Mouse (Mus musculus) CH12.LX (cell line): ENCODE results near the gene 3110021N24Rik. TPM values are rescaled to one million over a fixed set of nuclear protein-coding genes. Genes with fewer than 3 reads are reported as not detected.

Experiments
- DNase-seq: peaks from one replicate; pipeline ENCODE4 v3.0.0-alpha.2; 2013; ENCODE audit errors: extremely low read depth
- H3K27ac ChIP-seq: 2 replicates; pipeline ENCODE4 v1.5.1; 2012; ENCODE audit warnings: low read depth, mild to moderate bottlenecking, control low read depth, moderate library complexity; ENCODE audit not compliant: insufficient read depth
- H3K27me3 ChIP-seq: replicated peaks from 2 replicates; pipeline ENCODE3; 2012; ENCODE audit warnings: inconsistent platforms
- H3K36me3 ChIP-seq, 2 experiments: replicated peaks in 1 of 2; 2 replicates each; pipeline versions ENCODE3 to v1.6.1; 2012; ENCODE audit warnings: inconsistent platforms in 1 of 2, low read length in 1 of 2, mild to moderate bottlenecking in 1 of 2, mixed read lengths in 1 of 2, moderate library complexity in 1 of 2; ENCODE audit not compliant: control insufficient read depth in 1 of 2, insufficient read depth in 1 of 2
- H3K4me1 ChIP-seq, 2 experiments: 2 replicates each; pipeline ENCODE4 v1.6.1; 2012; ENCODE audit warnings: inconsistent platforms in 1 of 2, moderate library complexity in 1 of 2; ENCODE audit not compliant: insufficient read depth in 2 of 2, control insufficient read depth in 1 of 2
- H3K4me2 ChIP-seq: 2 replicates; pipeline ENCODE4 v1.6.1; 2012; ENCODE audit warnings: low read depth, mild to moderate bottlenecking, control low read depth; ENCODE audit not compliant: poor library complexity, insufficient read depth, severe bottlenecking
- H3K4me3 ChIP-seq, 3 experiments: fragments of 150-350 bp in 1 of 3; sonication (generic) in 1 of 3; replicated peaks in 1 of 3; 2 replicates each; pipeline versions ENCODE3 to v1.5.1; 2011 to 2012; ENCODE audit warnings: low read depth in 2 of 3, low read length in 2 of 3, mild to moderate bottlenecking in 2 of 3, moderate library complexity in 2 of 3, control low read depth in 1 of 3, improper control_type of control experiment in 1 of 3, inconsistent platforms in 1 of 3, mixed read lengths in 1 of 3; ENCODE audit not compliant: poor library complexity in 1 of 3
- H3K79me2 ChIP-seq: replicated peaks from 2 replicates; pipeline ENCODE4 v1.6.1; 2012; ENCODE audit warnings: mild to moderate bottlenecking, moderate library complexity; ENCODE audit not compliant: control insufficient read depth, poor library complexity, insufficient read depth, severe bottlenecking; ENCODE audit errors: extremely low read depth
- H3K9ac ChIP-seq: 2 replicates; pipeline ENCODE4 v1.6.1; 2012; ENCODE audit warnings: low read depth, mild to moderate bottlenecking, control low read depth, moderate library complexity; ENCODE audit not compliant: insufficient read depth
- H3K9me3 ChIP-seq: replicated peaks from 2 replicates; pipeline ENCODE3; 2012; ENCODE audit warnings: low read length, inconsistent platforms, mixed read lengths
- CHD1 ChIP-seq: IDR thresholded peaks from 2 replicates; pipeline ENCODE4 v1.6.1; 2012; ENCODE audit warnings: low read depth, low read length, improper control_type of control experiment, inconsistent platforms
- CHD2 ChIP-seq: IDR thresholded peaks from 2 replicates; pipeline ENCODE4 v1.6.1; 2011; ENCODE audit warnings: low read length, improper control_type of control experiment
- CTCF ChIP-seq, 2 experiments: IDR thresholded peaks in 1 of 2; conservative IDR thresholded peaks in 1 of 2; 2 replicates each; pipeline ENCODE4 v1.5.1; 2011 to 2012; ENCODE audit warnings: low read depth in 2 of 2, low read length in 2 of 2, improper control_type of control experiment in 1 of 2, inconsistent platforms in 1 of 2, mild to moderate bottlenecking in 1 of 2, moderate library complexity in 1 of 2
- E2F4 ChIP-seq: IDR thresholded peaks from 2 replicates; pipeline ENCODE4 v1.6.1; 2011; ENCODE audit warnings: low read depth, low read length, improper control_type of control experiment; ENCODE audit not compliant: insufficient replicate concordance
- ELF1 ChIP-seq: IDR thresholded peaks from 2 replicates; pipeline ENCODE4 v1.6.1; 2014; ENCODE audit warnings: low read depth, mild to moderate bottlenecking, inconsistent platforms, low read length, improper control_type of control experiment
- EP300 ChIP-seq: IDR thresholded peaks from 2 replicates; pipeline ENCODE4 v1.6.1; 2011; ENCODE audit warnings: low read length, improper control_type of control experiment
- ETS1 ChIP-seq: conservative IDR thresholded peaks from 2 replicates; pipeline ENCODE4 v1.6.1; 2012; ENCODE audit warnings: low read depth, mild to moderate bottlenecking, inconsistent platforms, low read length, improper control_type of control experiment, moderate library complexity
- GABPA ChIP-seq: IDR thresholded peaks from 2 replicates; pipeline ENCODE4 v1.6.1; 2012; ENCODE audit warnings: low read depth, low read length, improper control_type of control experiment, inconsistent platforms; ENCODE audit not compliant: insufficient replicate concordance
- HCFC1 ChIP-seq: IDR thresholded peaks from 2 replicates; pipeline ENCODE4 v1.6.1; 2012; ENCODE audit warnings: low read depth, mild to moderate bottlenecking, inconsistent platforms, low read length, improper control_type of control experiment
- KAT2A ChIP-seq: IDR thresholded peaks from 2 replicates; pipeline ENCODE4 v1.6.1; 2012; ENCODE audit warnings: low read length, improper control_type of control experiment, inconsistent platforms; ENCODE audit not compliant: insufficient replicate concordance
- MAX ChIP-seq: IDR thresholded peaks from 2 replicates; pipeline ENCODE4 v1.6.1; 2011; ENCODE audit warnings: low read length, improper control_type of control experiment
- MXI1 ChIP-seq: IDR thresholded peaks from 2 replicates; pipeline ENCODE4 v1.6.1; 2011; ENCODE audit warnings: mild to moderate bottlenecking, low read depth, low read length, improper control_type of control experiment
- MYC ChIP-seq: IDR thresholded peaks from 2 replicates; pipeline ENCODE4 v1.6.1; 2011; ENCODE audit warnings: low read depth, mild to moderate bottlenecking, improper control_type of control experiment, low read length
- NELFE ChIP-seq: IDR thresholded peaks from 2 replicates; pipeline ENCODE4 v1.6.1; 2011; ENCODE audit warnings: low read depth, low read length, improper control_type of control experiment
- POLR2A ChIP-seq: IDR thresholded peaks from 2 replicates; pipeline ENCODE4 v1.6.1; 2011; ENCODE audit warnings: low read depth, mild to moderate bottlenecking, improper control_type of control experiment, low read length
- POLR2AphosphoS2 ChIP-seq: IDR thresholded peaks from 2 replicates; pipeline ENCODE4 v1.6.1; 2011; ENCODE audit warnings: low read depth, low read length, improper control_type of control experiment
- RAD21 ChIP-seq: IDR thresholded peaks from 2 replicates; pipeline ENCODE4 v1.6.1; 2011; ENCODE audit warnings: low read depth, mild to moderate bottlenecking, low read length, improper control_type of control experiment, moderate library complexity
- SMC3 ChIP-seq: IDR thresholded peaks from 2 replicates; pipeline ENCODE4 v1.6.1; 2011; ENCODE audit warnings: low read depth, low read length, improper control_type of control experiment
- TCF12 ChIP-seq: IDR thresholded peaks from 2 replicates; pipeline ENCODE4 v1.6.1; 2014; ENCODE audit warnings: low read depth, mild to moderate bottlenecking, inconsistent platforms, low read length, improper control_type of control experiment
- UBTF ChIP-seq: IDR thresholded peaks from 2 replicates; pipeline ENCODE4 v1.6.1; 2012; ENCODE audit warnings: low read depth, mild to moderate bottlenecking, inconsistent platforms, low read length, improper control_type of control experiment, moderate library complexity
- USF2 ChIP-seq: conservative IDR thresholded peaks from 2 replicates; pipeline ENCODE4 v1.6.1; 2011; ENCODE audit warnings: low read depth, low read length, improper control_type of control experiment
- ZC3H11A ChIP-seq: IDR thresholded peaks from 2 replicates; pipeline ENCODE4 v1.6.1; 2012; ENCODE audit warnings: low read depth, mild to moderate bottlenecking, inconsistent platforms, low read length, improper control_type of control experiment
- ZNF384 ChIP-seq: IDR thresholded peaks from 2 replicates; pipeline ENCODE4 v1.6.1; 2012; ENCODE audit warnings: low read depth, low read length, improper control_type of control experiment, inconsistent platforms
- dilution Hi-C: fragments of 300-500 bp; cut with MboI; formaldehyde crosslinking; loops from 2 replicates; pipeline ENCODE4 v1.14.3; 2020; ENCODE audit warnings: low sequenced_read_pairs; ENCODE audit not compliant: extremely low pct_unique_long_range_greater_than_20kb, extremely low pct_ligation_motif_present
- in situ Hi-C: fragments of 300-500 bp; cut with MboI; formaldehyde crosslinking; loops from 3 replicates; pipeline ENCODE4 v1.14.3; 2019; ENCODE audit warnings: low sequenced_read_pairs, low pct_ligation_motif_present, low pct_unique_long_range_greater_than_20kb, mixed read lengths
- polyA plus RNA-seq: library from polyadenylated mRNA; unstranded; fragments of >175 nt; gene quantifications from 2 replicates; pipeline ENCODE4 v1.2.1, GENCODE M21; 2012; ENCODE audit warnings: low read depth; ENCODE audit not compliant: insufficient read length
- total RNA-seq, 2 experiments: library from RNA; depleted of rRNA; stranded (reverse); fragments of 300-350 nt in 1 of 2; fragments of >200 nt in 1 of 2; gene quantifications; 2 replicates each; pipeline ENCODE4 v1.2.3; 2012 to 2014

Gene 3110021N24Rik
- total and polyA plus RNA-seq, 3 experiments: 0.17 TPM; not detected in 2

GRCm38 (mm10) chr4:108696934-108697333 is 22.5 kb upstream of the 3110021N24Rik start:
- dilution Hi-C loops: no loop called here
- Histone ChIP-seq H3K9ac (no peak overlapping the region), H3K79me2 (no peaks in the 10 kb centered on the region), H3K4me1 (no peaks in the 10 kb centered on the region), H3K27ac (no peak overlapping the region), H3K9me3 (no peaks in the 10 kb centered on the region), H3K27me3 (no peaks in the 10 kb centered on the region), H3K4me2 (no peak overlapping the region), H3K4me3 (no peak overlapping the region), H3K36me3 (no peaks in the 10 kb centered on the region)
- in situ Hi-C loops: loop anchor here (5.0 to 10.0 kb wide), 3 partner anchors 88 to 288 kb away; partner anchors contain the start of gene Zfyve9
- peak; percentile 54 for DNase-seq
- no peak for TF ChIP-seq KAT2A
- peak; percentile 81 for TF ChIP-seq MYC
- TF ChIP-seq POLR2AphosphoS2: no peak
- TF ChIP-seq CTCF (conservative IDR thresholded peaks at IDR 0.05 in 1 of 2, IDR thresholded peaks at IDR 0.05 in 1 of 2; ENCODE audit: low read depth in 2 of 2, low read length in 2 of 2): peak; percentile 80 to 87
- no peak for TF ChIP-seq ETS1
- TF ChIP-seq MAX: peak; percentile 62
- TF ChIP-seq SMC3: peak; percentile 69
- peak; percentile 90 for TF ChIP-seq RAD21
- TF ChIP-seq ZC3H11A: peak; percentile 12; the same call in 1 of the 2 replicates

- H3K4me3 ChIP-seq: no peak overlapping the region
- H3K9me3 ChIP-seq: no peaks in the 10 kb centered on the region
- DNase-seq: no peak
- no peaks in the 10 kb centered on the region for H3K27me3 ChIP-seq
- dilution Hi-C loops: no loop called here
- no peak overlapping the region for H3K27ac ChIP-seq
- H3K4me1 ChIP-seq: no peaks in the 10 kb centered on the region
- no peaks in the 10 kb centered on the region for H3K36me3 ChIP-seq
- in situ Hi-C loops: no loop called here
- no peak overlapping the region for H3K4me2 ChIP-seq
- no peak for TF ChIP-seq CHD2
- no peak for TF ChIP-seq POLR2A
- no peak for TF ChIP-seq NELFE
- no peak for TF ChIP-seq MAX
- no peak for TF ChIP-seq ETS1
- no peak for TF ChIP-seq POLR2AphosphoS2
- no peak for TF ChIP-seq RAD21
- TF ChIP-seq KAT2A: no peak
- no peak for TF ChIP-seq HCFC1
- no peak for TF ChIP-seq CHD1
- TF ChIP-seq TCF12: no peak
- TF ChIP-seq EP300: no peak
- no peak for TF ChIP-seq GABPA
- no peak for TF ChIP-seq E2F4
- no peak for TF ChIP-seq MXI1
- TF ChIP-seq USF2: no peak
- no peak for TF ChIP-seq ELF1
- no peak for TF ChIP-seq MYC
- no peak for TF ChIP-seq UBTF
- TF ChIP-seq ZNF384: no peak
- H3K9ac ChIP-seq: no peak overlapping the region
- H3K79me2 ChIP-seq: no peaks in the 10 kb centered on the region
Measured at GRCm38 (mm10) chr4:108708209-108708608, 11.2 kb upstream of the 3110021N24Rik start.
